Mouse (Mus musculus): Measurements from ENCODE around the gene Olfr1176. TPM values are rescaled to one million over a fixed set of nuclear protein-coding genes. Genes with fewer than 3 reads are reported as not detected.

Olfr1176 gene
- not detected in 2 replicates for total RNA-seq (2015; ENCODE audit: low replicate concordance)
- total RNA-seq (2017; ENCODE audit: low replicate concordance): not detected in 2 replicates

DNA sequence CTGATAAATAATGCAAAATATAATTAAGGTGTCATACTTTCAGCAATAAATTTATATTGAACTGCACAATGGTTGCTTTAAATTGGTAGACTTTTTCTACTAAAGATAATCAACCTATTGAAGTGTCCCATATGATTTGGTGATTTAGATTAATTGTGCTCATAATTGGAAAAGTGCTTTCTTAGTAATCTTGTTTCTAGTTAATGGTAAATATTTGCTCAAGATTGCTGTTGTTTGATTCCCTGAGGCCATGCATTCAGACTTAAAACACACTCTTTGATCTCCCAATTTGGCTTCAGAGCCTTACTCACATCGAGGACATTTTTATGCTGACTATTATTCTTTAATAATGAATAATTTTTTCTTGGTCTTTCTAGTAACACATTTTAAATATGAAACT lies at the start of gene Olfr1176:
Gene Olfr1176, plus strand, starts transcription at position 301 of the 400 bp plus-strand sequence.
- no peak for ATAC-seq (replicated peaks; ENCODE audit: low FRiP score, poor library complexity, severe bottlenecking)

- ATAC-seq (replicated peaks; ENCODE audit: low FRiP score, poor library complexity, severe bottlenecking): no peak
Measured at GRCm38 (mm10) chr2:88315035-88315434, 21.5 kb upstream of the Olfr1176 start, which contains the start of gene Olfr1174-ps. Olfr1174-ps (minus strand) TSS chr2:88315135.

GRCm38 (mm10) chr2:88327115-88327514 lies 9.4 kb upstream of the Olfr1176 start, which contains the start of gene Olfr1175-ps:
Olfr1175-ps (minus strand) TSS chr2:88327215.
- ATAC-seq (replicated peaks; ENCODE audit: low FRiP score, poor library complexity, severe bottlenecking): no peak

GRCm38 (mm10) chr2:88346392-88346791 lies 9.9 kb downstream of the Olfr1176 start, which contains the start of gene Olfr1177-ps:
Olfr1177-ps (minus strand) TSS chr2:88346492.
- ATAC-seq (replicated peaks; ENCODE audit: low FRiP score, poor library complexity, severe bottlenecking): no peak

DNA sequence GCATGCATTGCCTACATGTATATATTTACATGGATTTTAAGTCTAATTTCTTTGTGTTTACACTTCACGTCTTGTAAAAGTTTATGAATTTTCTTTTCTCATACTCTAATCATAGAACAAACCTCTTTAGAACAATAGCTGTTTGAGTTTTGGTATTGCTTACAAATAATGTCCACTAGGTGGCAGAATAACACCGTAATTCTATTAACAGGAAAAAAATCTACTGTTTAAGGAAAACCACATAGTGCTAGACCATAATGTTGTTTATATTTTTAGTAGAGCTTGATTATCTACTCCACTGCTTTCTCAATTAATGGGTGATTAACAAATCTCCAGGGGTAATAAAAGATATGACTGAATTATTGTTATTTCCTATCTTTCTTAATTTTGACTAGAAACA lies 19.8 kb downstream of the Olfr1176 start:
- no peak for ATAC-seq (replicated peaks; ENCODE audit: low FRiP score, poor library complexity, severe bottlenecking)

- ATAC-seq (replicated peaks; ENCODE audit: low FRiP score, poor library complexity, severe bottlenecking): no peak
Measured at GRCm38 (mm10) chr2:88386762-88387161, 50.2 kb downstream of the Olfr1176 start, which contains the start of gene Olfr1178. Olfr1178 (plus strand) TSS chr2:88387062.

Other genes with a start within 250 kb of the Olfr1176 start
- gene Olfr1164, start 242.8 kb upstream of the Olfr1176 start, total RNA-seq (2015; ENCODE audit: low replicate concordance): not detected in 2 replicates
- gene Olfr1164, start 242.8 kb upstream of the Olfr1176 start, total RNA-seq (2017; ENCODE audit: low replicate concordance): not detected in 2 replicates
- gene Olfr1166, start 208.4 kb upstream of the Olfr1176 start, total RNA-seq (2015; ENCODE audit: low replicate concordance): not detected in 2 replicates
- gene Olfr1166, start 208.4 kb upstream of the Olfr1176 start, total RNA-seq (2017; ENCODE audit: low replicate concordance): not detected in 2 replicates
- not detected in 2 replicates for gene Olfr1167, start 181.5 kb upstream of the Olfr1176 start, total RNA-seq (2015; ENCODE audit: low replicate concordance)
- gene Olfr1167, start 181.5 kb upstream of the Olfr1176 start, total RNA-seq (2017; ENCODE audit: low replicate concordance): not detected in 2 replicates
- not detected in 2 replicates for gene Olfr1168, start 154.8 kb upstream of the Olfr1176 start, total RNA-seq (2015; ENCODE audit: low replicate concordance)
- not detected in 2 replicates for gene Olfr1168, start 154.8 kb upstream of the Olfr1176 start, total RNA-seq (2017; ENCODE audit: low replicate concordance)
- not detected in 2 replicates for gene Olfr1170, start 108.4 kb upstream of the Olfr1176 start, total RNA-seq (2015; ENCODE audit: low replicate concordance)
- not detected in 2 replicates for gene Olfr1170, start 108.4 kb upstream of the Olfr1176 start, total RNA-seq (2017; ENCODE audit: low replicate concordance)
- gene Olfr1173, start 56.8 kb upstream of the Olfr1176 start, total RNA-seq (2015; ENCODE audit: low replicate concordance): not detected in 2 replicates
- gene Olfr1173, start 56.8 kb upstream of the Olfr1176 start, total RNA-seq (2017; ENCODE audit: low replicate concordance): not detected in 2 replicates
- not detected in 2 replicates for gene Olfr1174-ps, start 21.6 kb upstream of the Olfr1176 start, total RNA-seq (2015; ENCODE audit: low replicate concordance)
- gene Olfr1174-ps, start 21.6 kb upstream of the Olfr1176 start, total RNA-seq (2017; ENCODE audit: low replicate concordance): not detected in 2 replicates
- not detected in 2 replicates for gene Olfr1175-ps, start 9.5 kb upstream of the Olfr1176 start, total RNA-seq (2015; ENCODE audit: low replicate concordance)
- gene Olfr1175-ps, start 9.5 kb upstream of the Olfr1176 start, total RNA-seq (2017; ENCODE audit: low replicate concordance): not detected in 2 replicates
- not detected in 2 replicates for gene Olfr1177-ps, start 9.8 kb downstream of the Olfr1176 start, total RNA-seq (2015; ENCODE audit: low replicate concordance)
- not detected in 2 replicates for gene Olfr1177-ps, start 9.8 kb downstream of the Olfr1176 start, total RNA-seq (2017; ENCODE audit: low replicate concordance)
- gene Olfr1178, start 50.3 kb downstream of the Olfr1176 start, total RNA-seq (2015; ENCODE audit: low replicate concordance): not detected in 2 replicates
- not detected in 2 replicates for gene Olfr1178, start 50.3 kb downstream of the Olfr1176 start, total RNA-seq (2017; ENCODE audit: low replicate concordance)
- not detected in 2 replicates for gene Olfr1179, start 69.7 kb downstream of the Olfr1176 start, total RNA-seq (2015; ENCODE audit: low replicate concordance)
- gene Olfr1179, start 69.7 kb downstream of the Olfr1176 start, total RNA-seq (2017; ENCODE audit: low replicate concordance): not detected in 2 replicates
- not detected in 2 replicates for gene Olfr1180, start 82.4 kb downstream of the Olfr1176 start, total RNA-seq (2015; ENCODE audit: low replicate concordance)
- not detected in 2 replicates for gene Olfr1180, start 82.4 kb downstream of the Olfr1176 start, total RNA-seq (2017; ENCODE audit: low replicate concordance)
- gene Olfr1181, start 89.5 kb downstream of the Olfr1176 start, total RNA-seq (2015; ENCODE audit: low replicate concordance): not detected in 2 replicates
- not detected in 2 replicates for gene Olfr1181, start 89.5 kb downstream of the Olfr1176 start, total RNA-seq (2017; ENCODE audit: low replicate concordance)
- not detected in 2 replicates for gene Gm13757, start 112.4 kb downstream of the Olfr1176 start, total RNA-seq (2015; ENCODE audit: low replicate concordance)
- not detected in 2 replicates for gene Gm13757, start 112.4 kb downstream of the Olfr1176 start, total RNA-seq (2017; ENCODE audit: low replicate concordance)
- gene Olfr1183, start 118.1 kb downstream of the Olfr1176 start, total RNA-seq (2015; ENCODE audit: low replicate concordance): not detected in 2 replicates
- gene Olfr1183, start 118.1 kb downstream of the Olfr1176 start, total RNA-seq (2017; ENCODE audit: low replicate concordance): not detected in 2 replicates
- gene Olfr1184, start 146.9 kb downstream of the Olfr1176 start, total RNA-seq (2015; ENCODE audit: low replicate concordance): not detected in 2 replicates
- gene Olfr1184, start 146.9 kb downstream of the Olfr1176 start, total RNA-seq (2017; ENCODE audit: low replicate concordance): not detected in 2 replicates
- gene Olfr1185-ps1, start 156.6 kb downstream of the Olfr1176 start, total RNA-seq (2015; ENCODE audit: low replicate concordance): not detected in 2 replicates
- not detected in 2 replicates for gene Olfr1185-ps1, start 156.6 kb downstream of the Olfr1176 start, total RNA-seq (2017; ENCODE audit: low replicate concordance)
- not detected in 2 replicates for gene Olfr1186, start 181.8 kb downstream of the Olfr1176 start, total RNA-seq (2015; ENCODE audit: low replicate concordance)
- not detected in 2 replicates for gene Olfr1186, start 181.8 kb downstream of the Olfr1176 start, total RNA-seq (2017; ENCODE audit: low replicate concordance)
- not detected in 2 replicates for gene Olfr1188, start 220.2 kb downstream of the Olfr1176 start, total RNA-seq (2015; ENCODE audit: low replicate concordance)
- not detected in 2 replicates for gene Olfr1188, start 220.2 kb downstream of the Olfr1176 start, total RNA-seq (2017; ENCODE audit: low replicate concordance)
- not detected in 2 replicates for gene Olfr1189, start 249.7 kb downstream of the Olfr1176 start, total RNA-seq (2015; ENCODE audit: low replicate concordance)
- not detected in 2 replicates for gene Olfr1189, start 249.7 kb downstream of the Olfr1176 start, total RNA-seq (2017; ENCODE audit: low replicate concordance)